Mouse (Mus musculus) MEL (cell line): ENCODE measurements around the gene Zfp358.

Experiments used
- BHLHE40 ChIP-seq: IDR thresholded peaks from 2 replicates; pipeline ENCODE4 v1.6.1; 2012; ENCODE audit warnings: low read depth, mild to moderate bottlenecking, inconsistent platforms, low read length, improper control_type of control experiment, borderline replicate concordance
- CTCF ChIP-seq, 3 experiments: IDR thresholded peaks in 2 of 3; conservative IDR thresholded peaks in 1 of 3; 2 replicates each; pipeline ENCODE4 v1.5.1; 2011 to 2012; ENCODE audit warnings: low read length in 3 of 3, low read depth in 2 of 3, mild to moderate bottlenecking in 2 of 3, improper control_type of control experiment in 1 of 3, inconsistent platforms in 1 of 3, mixed read lengths in 1 of 3, moderate library complexity in 1 of 3; ENCODE audit not compliant: control insufficient read depth in 1 of 3, insufficient read depth in 1 of 3, poor library complexity in 1 of 3, severe bottlenecking in 1 of 3
- ELF1 ChIP-seq: IDR thresholded peaks from 2 replicates; pipeline ENCODE4 v1.6.1; 2014; ENCODE audit warnings: low read depth, mild to moderate bottlenecking, inconsistent platforms, low read length, improper control_type of control experiment, moderate library complexity
- EP300 ChIP-seq, 2 experiments: IDR thresholded peaks; 2 replicates each; pipeline ENCODE4 v1.6.1; 2011; ENCODE audit warnings: improper control_type of control experiment in 2 of 2, low read length in 2 of 2, low read depth in 1 of 2, mild to moderate bottlenecking in 1 of 2
- GATA1 ChIP-seq: IDR thresholded peaks from 2 replicates; pipeline ENCODE4 v1.6.1; 2011; ENCODE audit warnings: low read depth, low read length, improper control_type of control experiment
- JUND ChIP-seq: IDR thresholded peaks from 2 replicates; pipeline ENCODE4 v1.6.1; 2011; ENCODE audit warnings: low read depth, mild to moderate bottlenecking, improper control_type of control experiment, low read length
- MAFK ChIP-seq: IDR thresholded peaks from 2 replicates; pipeline ENCODE4 v1.6.1; 2011; ENCODE audit warnings: low read depth, mild to moderate bottlenecking, low read length, improper control_type of control experiment, borderline replicate concordance
- MYC ChIP-seq: IDR thresholded peaks from 2 replicates; pipeline ENCODE4 v1.6.1; 2011; ENCODE audit warnings: low read depth, mild to moderate bottlenecking, low read length, improper control_type of control experiment, moderate library complexity
- POLR2A ChIP-seq, 2 experiments: IDR thresholded peaks; 2 replicates each; pipeline ENCODE4 v1.6.1; 2011 to 2012; ENCODE audit warnings: low read length in 2 of 2, mild to moderate bottlenecking in 2 of 2, control low read depth in 1 of 2, improper control_type of control experiment in 1 of 2, low read depth in 1 of 2, moderate library complexity in 1 of 2; ENCODE audit not compliant: control insufficient read depth in 1 of 2, insufficient read depth in 1 of 2, poor library complexity in 1 of 2
- RAD21 ChIP-seq: IDR thresholded peaks from 2 replicates; pipeline ENCODE4 v1.6.1; 2011; ENCODE audit warnings: mild to moderate bottlenecking, low read depth, low read length, improper control_type of control experiment
- ZC3H11A ChIP-seq: IDR thresholded peaks from 2 replicates; pipeline ENCODE4 v1.6.1; 2012; ENCODE audit warnings: low read depth, mild to moderate bottlenecking, inconsistent platforms, low read length, improper control_type of control experiment
- ZNF384 ChIP-seq: IDR thresholded peaks from 2 replicates; pipeline ENCODE4 v1.6.1; 2012; ENCODE audit warnings: low read depth, mild to moderate bottlenecking, inconsistent platforms, low read length, improper control_type of control experiment

DNA sequence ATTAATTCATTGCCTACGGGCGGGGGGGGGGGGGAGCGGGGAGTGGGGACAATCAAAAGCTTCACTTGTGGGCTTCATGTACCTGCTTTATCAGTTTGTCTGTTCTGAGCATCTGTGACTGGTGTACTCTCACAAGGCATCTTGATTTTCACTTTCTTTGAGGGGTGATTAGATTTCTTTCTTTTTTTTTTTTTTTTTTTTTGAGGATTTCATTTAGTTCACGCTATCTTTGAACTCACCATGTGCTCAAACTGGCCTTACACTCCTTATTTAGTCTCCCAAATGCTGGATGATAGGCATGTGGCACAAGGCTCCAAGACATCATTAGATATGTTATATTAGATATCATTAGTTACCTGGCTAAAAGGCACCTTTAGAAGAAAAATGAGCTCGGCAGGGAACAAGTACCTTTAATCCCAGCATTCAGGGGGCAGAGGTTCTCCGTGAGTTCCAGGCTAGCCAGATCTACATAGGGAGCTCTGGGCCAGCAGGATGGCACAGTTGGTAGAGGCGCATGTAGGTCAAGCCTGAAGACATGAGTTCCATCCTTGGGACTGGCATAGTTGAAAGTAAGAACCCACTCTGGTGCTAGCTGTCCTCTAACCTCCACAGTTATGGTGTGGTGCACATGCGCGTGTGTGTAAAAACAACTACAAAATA, 24.9 kb upstream of the Zfp358 start:
- no peak for TF ChIP-seq ZC3H11A
- TF ChIP-seq EP300 (IDR thresholded peaks at IDR 0.05; ENCODE audit: low read depth in 1 of 2, low read length in 2 of 2): no peak
- no peak for TF ChIP-seq CTCF (IDR thresholded peaks at IDR 0.05 in 2 of 3, conservative IDR thresholded peaks at IDR 0.05 in 1 of 3; ENCODE audit: control insufficient read depth in 1 of 3, insufficient read depth in 1 of 3, low read depth in 2 of 3, low read length in 3 of 3, poor library complexity in 1 of 3, severe bottlenecking in 1 of 3)
- TF ChIP-seq ELF1: no peak
- no peak for TF ChIP-seq RAD21
- TF ChIP-seq BHLHE40: no peak
- no peak for TF ChIP-seq POLR2A (IDR thresholded peaks at IDR 0.05; ENCODE audit: control insufficient read depth in 1 of 2, insufficient read depth in 1 of 2, low read depth in 1 of 2, low read length in 2 of 2, poor library complexity in 1 of 2)
- no peak for TF ChIP-seq MAFK
- TF ChIP-seq ZNF384: peak; percentile 68
- TF ChIP-seq MYC: peak; percentile 43; the same call in 1 of the 2 replicates
- TF ChIP-seq GATA1: no peak
- TF ChIP-seq JUND: no peak
